ENCODE assay signal across 9 mouse cellular contexts in the genomic region with DNA sequence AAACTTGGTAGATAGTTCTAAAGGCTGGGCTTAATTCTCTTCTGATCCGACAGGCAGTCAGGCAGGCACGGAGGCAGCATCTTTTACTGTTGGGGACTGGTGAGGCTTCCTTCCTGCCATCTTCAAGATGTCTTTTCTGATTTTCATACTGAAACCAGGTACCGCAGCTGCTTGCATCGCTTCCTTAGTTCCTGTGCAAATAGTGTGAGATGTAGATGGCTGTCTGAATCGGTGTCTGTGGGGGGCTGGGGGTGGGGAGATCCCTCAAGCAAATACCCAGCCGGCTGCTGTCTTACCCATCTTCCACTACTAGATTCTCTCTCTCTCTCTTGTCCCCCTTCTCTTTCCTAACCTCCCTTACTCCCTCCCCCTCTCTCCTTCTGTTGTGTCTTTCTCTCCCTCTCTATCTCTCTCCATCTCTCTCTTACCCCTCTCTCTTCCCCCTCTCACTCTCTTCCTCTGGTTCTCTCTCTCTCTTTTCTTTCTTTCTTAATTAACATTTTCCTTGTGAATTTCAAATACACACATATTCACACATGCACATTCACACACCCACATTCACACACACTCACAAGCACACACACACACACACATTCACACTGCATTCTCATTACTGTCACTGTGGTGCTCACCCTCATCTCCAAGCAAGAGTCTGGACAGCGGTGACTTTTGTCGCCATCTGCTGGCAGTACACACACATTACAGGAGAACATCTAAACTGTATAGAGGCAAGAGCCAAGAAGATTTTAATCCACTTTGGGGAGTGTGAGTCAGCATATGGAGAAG.
A peak's percentile ranks its signal among the peaks of the same experiment; 100 is the strongest.
DNase-seq lines count a peak whose midpoint lies in the region; ATAC-seq and TF ChIP-seq lines count a peak whose summit lies in the region.
"Had no signal": no experiment of that assay in that cellular context is flagged by ENCODE, and none has a peak within 500 bp of the region (broad histone marks: within the 10 kb centered on the region; RNA-seq: fewer than 3 reads in every experiment).

No protein-coding gene starts in this region.

- no peak for TF ChIP-seq EP300 in lung, postnatal 0 days (IDR thresholded peaks at IDR 0.05)

- no peaks in the 10 kb centered on the region for H3K9me3 ChIP-seq in ES-E14 (ENCODE audit: control insufficient read depth, insufficient read depth, low read depth, low read length)
- no peaks in the 10 kb centered on the region for H3K9me3 ChIP-seq in hindbrain, embryonic 11.5 days (ENCODE audit: control insufficient read depth, low read length)
- H3K9me3 ChIP-seq in lung, postnatal 0 days (ENCODE audit: low read length) = no peaks in the 10 kb centered on the region
- H3K9me3 ChIP-seq: limb, embryonic 13.5 days had no signal

- peak; percentile 38 for DNase-seq in ES-E14 (ENCODE audit: low read depth, low spot score)
- DNase-seq in hindbrain, embryonic 11.5 days (ENCODE audit: low spot score) = peak; percentile 81
- peak; percentile 75 to 86 for DNase-seq in layer of hippocampus, adult 8-10 months (ENCODE audit: low spot score in 2 of 2)
- DNase-seq in lung, postnatal 0 days (ENCODE audit: low spot score) = peak; percentile 77
- peak; percentile 87 for DNase-seq in retina, embryonic 14.5 days (ENCODE audit: low spot score)
- DNase-seq in thymus, postnatal 25 days = peak; percentile 89

- in situ Hi-C loops in ES-E14 (cut with MboI; ENCODE audit: low sequenced_read_pairs in 2 of 2, unreplicated experiment in 2 of 2) = loop anchor here (25.0 kb wide), 2 partner anchors 176 to 551 kb away; a partner anchor contains a TSS

- H3K4me3 ChIP-seq in ES-E14 (ENCODE audit: insufficient read depth in 1 of 2, low read depth in 1 of 2, low read length in 2 of 2, poor library complexity in 1 of 2, severe bottlenecking in 1 of 2) = no peak overlapping the region
- no peak overlapping the region for H3K4me3 ChIP-seq in bone marrow macrophage, adult 2 months (ENCODE audit: insufficient read depth, low read length)
- no peak overlapping the region for H3K4me3 ChIP-seq in hindbrain, embryonic 11.5 days (ENCODE audit: low read depth, low read length)
- H3K4me3 ChIP-seq in lung, postnatal 0 days (ENCODE audit: low read depth, low read length) = no peak overlapping the region
- H3K4me3 ChIP-seq: limb, embryonic 13.5 days had no signal

- H3K36me3 ChIP-seq in ES-E14 (ENCODE audit: control insufficient read depth, insufficient read depth, low read length, poor library complexity, severe bottlenecking) = no peaks in the 10 kb centered on the region
- no peaks in the 10 kb centered on the region for H3K36me3 ChIP-seq in hindbrain, embryonic 11.5 days (ENCODE audit: control insufficient read depth, insufficient read depth, low read length)
- H3K36me3 ChIP-seq in lung, postnatal 0 days (ENCODE audit: insufficient read depth, low read length) = no peaks in the 10 kb centered on the region
- H3K36me3 ChIP-seq: limb, embryonic 13.5 days had no signal

- no peak overlapping the region for H3K4me2 ChIP-seq in hindbrain, embryonic 11.5 days (replicated peaks; ENCODE audit: low read depth, low read length)
- no peak overlapping the region for H3K4me2 ChIP-seq in lung, postnatal 0 days (replicated peaks; ENCODE audit: low read depth, low read length)
- H3K4me2 ChIP-seq: limb, embryonic 13.5 days had no signal

- 63% methylated on average over 8 of the region's 8 CpGs for WGBS in hindbrain, embryonic 11.5 days
- WGBS in lung, postnatal 0 days = 54% methylated on average over 8 of the region's 8 CpGs

- no peak for TF ChIP-seq POLR2A in bone marrow macrophage, adult 2 months (IDR thresholded peaks at IDR 0.05; ENCODE audit: borderline replicate concordance, low read depth, low read length)

- H3K4me1 ChIP-seq in ES-E14 (ENCODE audit: control insufficient read depth in 2 of 2, insufficient read depth in 2 of 2, low read length in 2 of 2, poor library complexity in 1 of 2) = no peaks in the 10 kb centered on the region
- H3K4me1 ChIP-seq in bone marrow macrophage, adult 2 months (ENCODE audit: control insufficient read depth, insufficient read depth, low read length) = no peaks in the 10 kb centered on the region
- no peaks in the 10 kb centered on the region for H3K4me1 ChIP-seq in hindbrain, embryonic 11.5 days (replicated peaks; ENCODE audit: control insufficient read depth, insufficient read depth, low read length)
- H3K4me1 ChIP-seq in lung, postnatal 0 days (ENCODE audit: insufficient read depth, low read depth, low read length) = no peaks in the 10 kb centered on the region
- H3K4me1 ChIP-seq: limb, embryonic 13.5 days had no signal

- no peak overlapping the region for H3K9ac ChIP-seq in ES-E14 (ENCODE audit: insufficient read depth, low read depth, low read length, poor library complexity, severe bottlenecking)
- no peak overlapping the region for H3K9ac ChIP-seq in hindbrain, embryonic 11.5 days (ENCODE audit: low read depth, low read length)
- H3K9ac ChIP-seq in lung, postnatal 0 days (replicated peaks; ENCODE audit: low read depth) = no peak overlapping the region
- H3K9ac ChIP-seq: limb, embryonic 13.5 days had no signal

- peak; percentile 54 for TF ChIP-seq CTCF in bone marrow macrophage, adult 2 months (IDR thresholded peaks at IDR 0.05; ENCODE audit: low read depth, low read length)
- peak; percentile 94 for TF ChIP-seq CTCF in lung, postnatal 0 days (IDR thresholded peaks at IDR 0.05)

- H3K27me3 ChIP-seq in hindbrain, embryonic 11.5 days (ENCODE audit: control insufficient read depth, insufficient read depth, low read length) = no peaks in the 10 kb centered on the region
- H3K27me3 ChIP-seq in lung, postnatal 0 days (replicated peaks; ENCODE audit: insufficient read depth, low read length) = no peaks in the 10 kb centered on the region

- peak; percentile 67 for ATAC-seq in erythroblast, adult 5-6 weeks (replicated peaks; ENCODE audit: low FRiP score, poor library complexity, severe bottlenecking)
- peak; percentile 79 for ATAC-seq in hindbrain, embryonic 11.5 days (ENCODE audit: low FRiP score)
- ATAC-seq in lung, postnatal 0 days = peak; percentile 69

- H3K27ac ChIP-seq in ES-E14 (ENCODE audit: insufficient read depth, low read depth, low read length, poor library complexity, severe bottlenecking) = no peak overlapping the region
- H3K27ac ChIP-seq in bone marrow macrophage, adult 2 months (ENCODE audit: insufficient read depth, low read depth, low read length) = no peak overlapping the region
- H3K27ac ChIP-seq in hindbrain, embryonic 11.5 days (ENCODE audit: low read depth, low read length) = no peak overlapping the region
- no peak overlapping the region for H3K27ac ChIP-seq in lung, postnatal 0 days (ENCODE audit: low read length)
- H3K27ac ChIP-seq: limb, embryonic 13.5 days had no signal

TF ChIP-seq in ES-E14, 5 proteins besides CTCF, POLR2A, EP300 and RAD21:
- TF ChIP-seq ZC3H11A (IDR thresholded peaks at IDR 0.05; ENCODE audit: borderline replicate concordance, low read depth, low read length) (peak; percentile 40; the same call in 1 of the 2 replicates), HCFC1 (IDR thresholded peaks at IDR 0.05; ENCODE audit: borderline replicate concordance, insufficient read depth, low read length) (no peak)

Comparison
In these comparisons a context has a peak if more than half of its experiments do, and no peak if none do; other contexts are left out.
1. DNase-seq: peak in every context shown above with its lines; median percentile 89 in thymus, postnatal 25 days; 87 in retina, embryonic 14.5 days; 81 in hindbrain, embryonic 11.5 days; 80 in layer of hippocampus, adult 8-10 months; 77 in lung, postnatal 0 days; 38 in ES-E14.